Mouse (Mus musculus) adrenal gland, adult 10 weeks (tissue): ENCODE measurements around the gene Gm20903. TPM values are rescaled to one million over a fixed set of nuclear protein-coding genes. Genes with fewer than 3 reads are reported as not detected.

ENCODE experiments used
- polyA plus RNA-seq: library from polyadenylated mRNA; stranded (reverse); fragments of 350-450 nt; fragmentation: Illumina TruSeq; extraction: RNeasy Lipid Tissue Mini Kit (QIAGEN cat#74804); gene quantifications from one replicate; pipeline ENCODE4 v1.2.3, GENCODE M21; 2014; ENCODE audit warnings: low read depth, low replicate concordance

Gm20903 gene
- polyA plus RNA-seq, result not detected

GRCm38 (mm10) chrY:73669015-73669414 lies at the start of gene Gm20903:
TSS of gene Gm20903 (plus strand) at chrY:73669315.

